In the genomic region with DNA sequence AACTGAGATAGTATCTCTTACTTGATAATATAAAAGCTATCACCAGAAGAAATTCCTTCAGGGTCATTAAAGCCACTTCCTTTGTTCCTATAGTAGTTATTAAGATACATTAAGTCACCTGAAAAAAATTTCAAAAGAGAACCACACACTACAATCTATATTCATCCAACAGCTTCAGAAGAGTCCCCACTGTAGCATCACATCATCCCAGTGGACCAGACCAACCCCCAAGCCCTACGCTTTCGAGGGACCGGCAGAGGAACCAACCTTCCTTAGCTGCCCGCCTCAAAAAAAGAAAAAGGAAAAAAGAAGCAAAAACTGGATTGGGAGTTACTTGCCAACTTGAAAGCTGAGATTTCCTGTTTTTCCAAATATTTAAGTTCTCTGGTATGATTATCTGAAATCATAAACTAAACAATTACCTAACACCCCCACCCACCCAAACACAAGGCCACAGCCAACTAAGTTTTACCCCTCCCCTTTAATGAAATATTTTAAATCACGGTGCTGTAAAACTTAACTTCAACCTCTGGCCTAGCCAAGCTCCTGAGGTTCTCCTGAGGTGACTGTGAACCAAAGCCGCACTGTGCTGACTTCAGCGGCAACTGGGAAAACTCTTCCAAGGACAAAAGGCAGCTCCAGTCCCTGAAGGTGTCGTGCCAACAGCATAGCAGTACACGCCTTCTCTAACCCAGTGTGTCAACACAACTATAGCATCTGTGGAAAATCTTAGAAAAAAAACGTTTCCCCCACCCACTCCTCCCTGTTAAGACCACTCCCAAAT, we compare ENCODE assay signal across 8 mouse cellular contexts. TPM values are rescaled to one million over a fixed set of nuclear protein-coding genes. Genes with fewer than 3 reads are reported as not detected.
DNase-seq lines count a peak whose midpoint lies in the region; ATAC-seq lines count a peak whose summit lies in the region.

No protein-coding gene starts in this region.

- intact Hi-C loops in gastrocnemius, postnatal 14 days (cut with DNase I; ENCODE audit: low total_unique reads), result loop anchor here (2.0 kb wide), 1 partner anchor 45 kb away; no protein-coding TSS in a partner anchor

- peak overlapping the region; percentile 100 for H3K27ac ChIP-seq in hindbrain, embryonic 15.5 days (replicated peaks)
- H3K27ac ChIP-seq in midbrain, embryonic 10.5 days (replicated peaks), result peak overlapping the region; percentile 100

- H3K4me2 ChIP-seq in hindbrain, embryonic 15.5 days, result peak overlapping the region; percentile 92

- H3K4me1 ChIP-seq in hindbrain, embryonic 15.5 days (replicated peaks), result peaks cover 44% of the 10 kb centered on the region
- H3K4me1 ChIP-seq in midbrain, embryonic 10.5 days, result peaks cover 60% of the 10 kb centered on the region

- no peaks in the 10 kb centered on the region for H3K9me3 ChIP-seq in hindbrain, embryonic 15.5 days
- no peaks in the 10 kb centered on the region for H3K9me3 ChIP-seq in midbrain, embryonic 10.5 days (replicated peaks)

- WGBS in hindbrain, embryonic 15.5 days, result under 1% methylated on average over 10 of the region's 10 CpGs
- WGBS in midbrain, embryonic 10.5 days, result 3% methylated on average over 10 of the region's 10 CpGs

- peak overlapping the region; percentile 93 for H3K4me3 ChIP-seq in hindbrain, embryonic 15.5 days
- H3K4me3 ChIP-seq in midbrain, embryonic 10.5 days, result peak overlapping the region; percentile 99

- H3K27me3 ChIP-seq in hindbrain, embryonic 15.5 days, result no peaks in the 10 kb centered on the region
- no peaks in the 10 kb centered on the region for H3K27me3 ChIP-seq in midbrain, embryonic 10.5 days (ENCODE audit: low read depth, poor library complexity, severe bottlenecking)

- DNase-seq in adrenal gland, adult (ENCODE audit: inconsistent age in 2 of 2, low spot score in 1 of 2), result peak; percentile 53 to 86
- no peak for DNase-seq in adrenal gland, adult 18-20 months (ENCODE audit: low spot score in 2 of 2)
- DNase-seq in 3134 (ENCODE audit: extremely low read depth, insufficient read length, low spot score), result peak; percentile 59
- DNase-seq in embryo, embryonic 11.5 days (ENCODE audit: low read depth, low spot score), result peak; percentile 24
- DNase-seq in midbrain, embryonic 10.5 days (ENCODE audit: low spot score), result no peak
- DNase-seq in thymus, postnatal 14 days, result no peak
- no peak for DNase-seq in gastrocnemius, postnatal 14 days

- H3K36me3 ChIP-seq in hindbrain, embryonic 15.5 days, result peaks cover 36% of the 10 kb centered on the region
- peaks cover 63% of the 10 kb centered on the region for H3K36me3 ChIP-seq in midbrain, embryonic 10.5 days

- no peak for ATAC-seq in hindbrain, embryonic 15.5 days (ENCODE audit: low FRiP score, low read depth)

- H3K9ac ChIP-seq in hindbrain, embryonic 15.5 days, result peak overlapping the region; percentile 98

RNA-seq across cellular contexts. Expression of a gene that starts 28.5 kb away (rescaled TPM):
- total RNA-seq in adrenal gland, adult 18-20 months (2021), result 100 to 1,000 TPM in 1 of 2 experiments, 10 to 100 TPM in 1; 92.3 to 105 TPM
- 79.7 and 92.6 TPM in 2 replicates for polyA plus RNA-seq in hindbrain, embryonic 15.5 days (2015; fragmentation: Nextera tagmentation; extraction: Ambion mirVana)
- 68.3 and 71.3 TPM in 2 replicates for polyA plus RNA-seq in midbrain, embryonic 10.5 days (2016; fragmentation: Nextera tagmentation; extraction: Ambion mirVana)
- total RNA-seq in gastrocnemius, postnatal 14 days (2021), result 10 to 100 TPM; 56.8 to 64.9 TPM

RNA-seq across cellular contexts. Expression of a gene that starts 59.1 kb away (rescaled TPM):
- total RNA-seq in adrenal gland, adult 18-20 months (2021), result 100 to 1,000 TPM; 241 to 252 TPM
- 15.2 and 17.2 TPM in 2 replicates for polyA plus RNA-seq in hindbrain, embryonic 15.5 days (2015; fragmentation: Nextera tagmentation; extraction: Ambion mirVana)
- 2.9 and 3.1 TPM in 2 replicates for polyA plus RNA-seq in midbrain, embryonic 10.5 days (2016; fragmentation: Nextera tagmentation; extraction: Ambion mirVana)
- total RNA-seq in gastrocnemius, postnatal 14 days (2021), result 10 to 100 TPM; 57.0 to 66.4 TPM

Comparison
In these comparisons a context has a peak if more than half of its experiments do, and no peak if none do; other contexts are left out.
1. DNase-seq: peak in adrenal gland, adult (2 of 2), 3134 (single experiment) and embryo, embryonic 11.5 days (single experiment); none in adrenal gland, adult 18-20 months (0 of 2), midbrain, embryonic 10.5 days (single experiment), thymus, postnatal 14 days (single experiment) and gastrocnemius, postnatal 14 days (single experiment).